Mouse (Mus musculus) liver, embryonic 14.5 days (tissue): ENCODE results near the gene Fscn3. TPM values are rescaled to one million over a fixed set of nuclear protein-coding genes. Genes with fewer than 3 reads are reported as not detected.

Experiments used
- ATAC-seq: fragments of 200-750 bp; cut with Nextera tagmentation; 2 replicates; pipeline ENCODE4 v1.8.0; 2017; ENCODE audit warnings: moderate number of reproducible peaks, mild to moderate bottlenecking, moderate library complexity; ENCODE audit not compliant: insufficient read depth
- DNase-seq, 3 experiments: peaks; one replicate each; pipeline ENCODE4 v3.0.0-alpha.2; 2012 to 2013; ENCODE audit warnings: low read depth in 3 of 3, low spot score in 3 of 3
- H3K27ac ChIP-seq: fragments of 300-500 bp; sonication (generic); 2 replicates; pipeline ENCODE4 v1.5.1; 2014; ENCODE audit warnings: moderate library complexity, mild to moderate bottlenecking, control low read depth, inconsistent platforms
- H3K27me3 ChIP-seq: fragments of 300-500 bp; sonication (generic); 2 replicates; pipeline ENCODE4 v1.6.1; 2014; ENCODE audit warnings: mild to moderate bottlenecking, low read length, moderate library complexity; ENCODE audit not compliant: control insufficient read depth, insufficient read depth
- H3K36me3 ChIP-seq: fragments of 300-500 bp; sonication (generic); replicated peaks from 2 replicates; pipeline ENCODE4 v1.6.1; 2014; ENCODE audit warnings: low read depth; ENCODE audit not compliant: control insufficient read depth, insufficient read depth
- H3K4me1 ChIP-seq, 2 experiments: fragments of 200-500 bp in 1 of 2; fragments of 300-500 bp in 1 of 2; sonication (generic) in 1 of 2; replicated peaks; 2 replicates each; pipeline ENCODE4 v1.6.1; 2012 to 2014; ENCODE audit warnings: antibody characterized with exemption in 1 of 2, inconsistent platforms in 1 of 2, low read length in 1 of 2; ENCODE audit not compliant: control insufficient read depth in 2 of 2, insufficient read depth in 2 of 2
- H3K4me2 ChIP-seq: fragments of 300-500 bp; sonication (generic); 2 replicates; pipeline ENCODE4 v1.6.1; 2014; ENCODE audit warnings: low read depth, mild to moderate bottlenecking, control low read depth, moderate library complexity
- H3K4me3 ChIP-seq, 2 experiments: fragments of 200-500 bp in 1 of 2; fragments of 300-500 bp in 1 of 2; sonication (generic) in 1 of 2; 2 replicates each; pipeline ENCODE4 v1.5.1; 2012 to 2014; ENCODE audit warnings: low read depth in 2 of 2, low read length in 2 of 2, mild to moderate bottlenecking in 2 of 2, control low read depth in 1 of 2, inconsistent platforms in 1 of 2, moderate library complexity in 1 of 2; ENCODE audit not compliant: insufficient read depth in 1 of 2
- H3K9ac ChIP-seq: fragments of 300-500 bp; sonication (generic); replicated peaks from 2 replicates; pipeline ENCODE4 v1.6.1; 2014; ENCODE audit warnings: mild to moderate bottlenecking, control low read depth, moderate library complexity
- H3K9me3 ChIP-seq: fragments of 300-500 bp; sonication (generic); 2 replicates; pipeline ENCODE4 v1.6.1; 2016; ENCODE audit warnings: low read length, mixed read lengths; ENCODE audit not compliant: control insufficient read depth
- CTCF ChIP-seq: IDR thresholded peaks from 2 replicates; pipeline ENCODE4 v1.5.1; 2016; ENCODE audit warnings: antibody characterized with exemption, low read depth, control low read depth
- EP300 ChIP-seq: IDR thresholded peaks from 2 replicates; pipeline ENCODE4 v1.6.1; 2016; ENCODE audit warnings: antibody characterized with exemption, low read depth
- WGBS: fragments of 180-500 bp; shearing (Covaris S2); extraction: QIAGEN DNeasy Blood & Tissue Kit; methylation state at CpG from one replicate; pipeline ENCODE4 v1.1.7; 2014; ENCODE audit not compliant: insufficient replicate concordance; 5-methylcytosine and 5-hydroxymethylcytosine counted together
- polyA plus RNA-seq, 2 experiments: library from polyadenylated mRNA; depleted of rRNA in 1 of 2; stranded (reverse) in 1 of 2; unstranded in 1 of 2; fragments of >200 nt; fragmentation: Nextera tagmentation in 1 of 2; extraction: Ambion mirVana in 1 of 2; gene quantifications; 2 replicates each; pipeline versions ENCODE4 v1.2.1 to v1.2.3; 2012 to 2014

Fscn3 gene
- polyA plus RNA-seq, 2 experiments, result 0.34 to 0.50 TPM

GRCm38 (mm10) chr6:28460534-28460933 lies 32.9 kb downstream of the Fscn3 start:
- 4% methylated on average over 5 of the region's 5 CpGs for WGBS
- H3K9ac ChIP-seq, result no peak overlapping the region
- H3K4me3 ChIP-seq, result no peak overlapping the region
- 0 out of 2 replicates have a peak, but pooled peaks have one; percentile 16 for ATAC-seq
- TF ChIP-seq CTCF (peak; percentile 91), EP300 (no peak)
- H3K9me3 ChIP-seq, result no peaks in the 10 kb centered on the region
- H3K4me1 ChIP-seq, result peaks cover 0 to 5% of the 10 kb centered on the region in 2 experiments; a peak in 1 of 4 replicates
- no peaks in the 10 kb centered on the region for H3K27me3 ChIP-seq
- no peaks in the 10 kb centered on the region for H3K36me3 ChIP-seq
- DNase-seq, result no peak
- no peak overlapping the region for H3K27ac ChIP-seq
- no peak overlapping the region for H3K4me2 ChIP-seq

- peaks cover 0 to 5% of the 10 kb centered on the region in 2 experiments; a peak in 1 of 4 replicates for H3K4me1 ChIP-seq
- no peak for TF ChIP-seq CTCF
- no peak for TF ChIP-seq EP300
- no peak overlapping the region for H3K9ac ChIP-seq
- no peaks in the 10 kb centered on the region for H3K27me3 ChIP-seq
- no peaks in the 10 kb centered on the region for H3K36me3 ChIP-seq
- no peak overlapping the region for H3K27ac ChIP-seq
- no peak for ATAC-seq
- no peak overlapping the region for H3K4me3 ChIP-seq
- WGBS, result 52% methylated on average over 6 of the region's 6 CpGs
- H3K4me2 ChIP-seq, result no peak overlapping the region
- no peak for DNase-seq
- H3K9me3 ChIP-seq, result no peaks in the 10 kb centered on the region
Observed at GRCm38 (mm10) chr6:28464630-28465029, 37.0 kb downstream of the Fscn3 start.

GRCm38 (mm10) chr6:28470017-28470602 lies 42.5 kb downstream of the Fscn3 start:
- H3K9ac ChIP-seq, result no peak overlapping the region
- TF ChIP-seq EP300 (no peak), CTCF (no peak)
- H3K36me3 ChIP-seq, result no peaks in the 10 kb centered on the region
- H3K4me1 ChIP-seq, result no peaks in the 10 kb centered on the region
- ATAC-seq (no peak), DNase-seq (no peak)
- no peak overlapping the region for H3K4me3 ChIP-seq
- WGBS, result 67% methylated on average over 4 of the region's 4 CpGs
- H3K4me2 ChIP-seq, result no peak overlapping the region
- no peak overlapping the region for H3K27ac ChIP-seq
- no peaks in the 10 kb centered on the region for H3K9me3 ChIP-seq
- no peaks in the 10 kb centered on the region for H3K27me3 ChIP-seq

- TF ChIP-seq EP300 (no peak), CTCF (no peak)
- no peak overlapping the region for H3K9ac ChIP-seq
- H3K4me3 ChIP-seq, result no peak overlapping the region
- no peaks in the 10 kb centered on the region for H3K27me3 ChIP-seq
- no peaks in the 10 kb centered on the region for H3K36me3 ChIP-seq
- no peak for DNase-seq
- no peaks in the 10 kb centered on the region for H3K9me3 ChIP-seq
- 56% methylated on average over 5 of the region's 5 CpGs for whole genome bisulfite sequencing
- H3K4me1 ChIP-seq, result no peaks in the 10 kb centered on the region
- no peak for ATAC-seq
- no peak overlapping the region for H3K4me2 ChIP-seq
- H3K27ac ChIP-seq, result no peak overlapping the region
Observed at GRCm38 (mm10) chr6:28470621-28471020, 43.0 kb downstream of the Fscn3 start.

GRCm38 (mm10) chr6:28471284-28472035 lies 43.9 kb downstream of the Fscn3 start:
- no peak for DNase-seq
- ATAC-seq, result no peak
- Histone ChIP-seq H3K4me2 (no peak overlapping the region), H3K27me3 (no peaks in the 10 kb centered on the region), H3K36me3 (no peaks in the 10 kb centered on the region), H3K4me3 (no peak overlapping the region), H3K4me1 (no peaks in the 10 kb centered on the region), H3K9me3 (no peaks in the 10 kb centered on the region), H3K9ac (no peak overlapping the region), H3K27ac (no peak overlapping the region)
- TF ChIP-seq EP300 (no peak), CTCF (no peak)
- 70% methylated on average over 9 of the region's 9 CpGs for WGBS
